Mouse (Mus musculus): ENCODE data around the gene Xrn1. TPM values are rescaled to one million over a fixed set of nuclear protein-coding genes. Genes with fewer than 3 reads are reported as not detected.
"Not testable (repeated sequence)": the region's sequence is repeated elsewhere in the genome, so short reads cannot be mapped to it uniquely, and the experiment has no call there.

Xrn1 gene
- total RNA-seq (2022): 10 to 100 TPM; 26.5 to 32.5 (median 31.9) TPM

DNA sequence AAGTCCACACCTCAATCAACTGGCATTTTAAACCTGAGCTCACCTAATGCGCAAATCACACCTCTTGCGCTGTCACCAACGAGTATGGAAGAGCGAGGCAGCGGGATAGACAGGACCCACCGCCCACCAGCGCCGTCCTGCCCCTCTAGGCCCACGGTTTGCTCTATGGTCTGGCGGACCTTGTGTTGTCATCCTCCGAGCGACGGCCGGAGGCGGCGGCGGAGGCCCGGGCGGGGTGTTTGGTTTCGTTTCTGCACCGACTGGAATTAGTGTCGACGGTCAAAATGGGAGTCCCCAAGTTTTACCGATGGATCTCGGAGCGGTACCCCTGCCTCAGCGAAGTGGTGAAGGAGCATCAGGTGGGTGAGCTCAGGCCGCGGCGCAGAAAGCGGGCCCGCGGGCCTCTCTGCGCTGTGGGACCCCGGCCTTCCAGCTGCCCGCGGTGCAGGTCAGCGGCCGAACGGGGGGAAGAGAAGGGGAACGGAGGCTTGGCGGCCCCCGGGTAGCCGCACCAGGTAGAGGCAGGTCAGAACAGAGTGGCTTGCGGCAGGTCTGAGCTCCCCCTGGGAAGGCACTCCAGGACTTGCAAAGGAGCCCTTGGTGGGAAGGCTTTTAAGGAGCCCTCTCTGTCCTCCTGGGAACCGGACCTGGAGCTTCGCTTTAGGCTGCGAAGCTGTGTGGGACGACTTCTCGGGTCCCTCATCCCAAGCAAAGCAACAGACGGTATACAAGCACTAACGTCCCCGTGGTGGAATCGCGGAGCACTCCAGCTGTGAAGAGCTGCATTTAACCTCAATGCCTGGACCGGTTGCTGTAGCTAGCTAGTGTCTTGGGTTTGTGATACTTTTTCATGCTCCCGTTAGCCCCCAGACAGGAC lies at the start of gene Xrn1:
Xrn1 (plus strand) TSS at position 176 of the 877 bp plus-strand sequence.
- DNase-seq (ENCODE audit: low spot score in 2 of 2): peak; percentile 83 to 90

DNA sequence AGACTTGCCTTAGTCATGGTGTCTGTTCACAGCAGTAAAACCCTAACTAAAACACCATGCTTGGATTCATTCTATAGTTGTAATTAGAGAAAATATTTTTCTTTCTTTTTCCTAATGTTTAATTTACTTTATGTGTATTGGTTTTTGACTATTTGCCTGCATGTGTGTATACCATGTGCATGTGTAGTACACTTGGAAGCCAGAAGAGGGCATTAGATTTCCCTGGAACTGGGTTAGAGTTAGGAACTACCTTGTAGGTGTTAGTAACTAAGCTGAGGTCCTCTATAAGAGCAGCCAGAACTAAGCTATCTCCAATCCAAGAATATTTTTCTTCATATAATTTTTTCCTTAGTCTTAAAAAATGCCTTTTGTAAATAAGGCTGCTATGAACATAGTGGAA lies 21.7 kb upstream of the Xrn1 start:
- DNase-seq (ENCODE audit: low spot score in 2 of 2): no peak

DNA sequence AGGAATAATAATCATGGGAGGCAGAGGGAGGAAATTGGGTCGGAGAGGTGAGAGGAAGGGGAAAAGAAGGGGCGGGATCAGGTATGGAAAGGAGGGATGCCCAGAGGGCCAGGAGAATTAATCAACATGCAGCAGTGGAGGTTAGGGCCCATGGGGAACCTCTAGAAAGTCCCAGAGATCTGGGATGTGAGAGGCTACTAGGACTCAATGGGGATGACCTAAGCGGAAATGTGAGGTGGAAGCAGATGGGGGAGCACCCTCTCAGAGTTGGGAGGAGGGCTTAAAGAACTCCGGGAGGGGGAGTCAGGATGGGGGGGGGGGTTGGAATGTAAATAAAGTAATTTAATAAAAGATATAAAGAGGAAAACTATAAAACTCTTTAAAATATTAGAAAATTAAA lies 902 bp upstream of the Xrn1 start:
- DNase-seq (ENCODE audit: low spot score in 2 of 2): no peak

DNA sequence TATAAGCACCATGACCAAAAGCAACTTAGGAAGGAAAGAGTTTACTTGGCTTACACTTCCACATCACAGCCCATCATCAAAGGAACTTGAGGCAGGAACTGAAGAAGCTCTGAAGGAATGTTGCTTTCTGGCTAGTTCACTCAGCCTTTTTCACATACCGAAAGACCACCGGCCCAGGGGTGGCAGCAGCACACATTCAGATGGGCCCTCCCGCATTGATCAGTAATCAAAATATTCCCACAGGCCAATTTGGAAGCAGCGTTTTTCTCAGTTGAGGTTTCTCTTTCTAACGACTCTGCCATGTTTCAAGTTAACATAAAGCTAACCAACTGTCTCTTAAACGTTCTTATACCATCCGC lies 355 bp upstream of the Xrn1 start:
- no peak for DNase-seq (ENCODE audit: low spot score in 2 of 2)

DNA sequence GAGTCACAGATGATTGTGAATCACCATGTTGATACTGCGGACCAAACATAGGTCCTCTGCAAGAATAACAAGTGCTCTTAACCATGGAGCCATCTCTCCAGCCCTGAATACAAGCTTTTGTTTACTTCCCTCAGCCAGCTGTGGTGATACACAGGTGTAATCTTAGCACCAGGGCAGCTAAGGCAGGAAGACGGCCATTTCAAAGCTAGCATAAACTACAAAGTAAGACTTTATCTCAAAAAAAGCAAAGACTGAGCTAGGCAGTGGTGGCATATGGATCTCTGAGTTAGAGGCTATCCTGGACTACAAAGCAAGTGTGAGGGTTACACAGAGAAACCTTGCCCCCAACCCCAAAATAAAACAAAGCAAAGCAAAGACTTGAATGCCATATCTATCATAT lies 3.1 kb downstream of the Xrn1 start:
- no peak for DNase-seq (ENCODE audit: low spot score in 2 of 2)

DNA sequence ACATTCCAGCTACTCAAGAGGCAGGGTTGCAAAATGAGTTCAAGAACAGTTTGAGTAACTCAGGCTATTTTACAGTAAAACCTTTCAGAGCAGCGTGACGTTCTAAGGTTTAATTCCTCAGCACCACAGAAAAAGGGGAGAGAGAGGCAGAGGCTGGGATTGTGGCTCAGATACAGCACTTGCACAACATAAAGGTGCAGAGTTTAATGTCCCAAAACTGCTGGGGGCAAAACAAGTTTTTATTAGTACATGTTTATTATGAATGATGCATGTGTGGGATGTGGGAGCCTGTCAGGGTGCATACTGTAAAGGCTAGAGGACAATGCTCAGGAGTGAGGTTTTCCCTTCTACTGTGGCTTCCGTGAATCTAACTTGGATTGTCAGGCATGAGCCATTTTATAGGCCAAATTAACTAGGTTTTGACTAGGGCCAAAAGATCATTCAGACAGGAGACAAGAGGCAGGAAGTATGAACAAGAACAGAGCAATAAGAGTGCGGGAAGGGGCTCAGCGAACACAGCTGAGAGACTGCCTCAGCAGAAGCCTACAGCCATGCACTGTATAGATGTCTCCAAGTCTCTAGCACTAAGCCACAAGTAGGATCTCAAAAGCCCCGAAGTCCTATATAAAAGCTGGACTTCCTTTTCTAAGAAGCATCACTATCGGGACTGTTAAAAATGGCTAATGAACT lies 3.6 kb downstream of the Xrn1 start:
- DNase-seq (ENCODE audit: low spot score in 2 of 2): no peak

DNA sequence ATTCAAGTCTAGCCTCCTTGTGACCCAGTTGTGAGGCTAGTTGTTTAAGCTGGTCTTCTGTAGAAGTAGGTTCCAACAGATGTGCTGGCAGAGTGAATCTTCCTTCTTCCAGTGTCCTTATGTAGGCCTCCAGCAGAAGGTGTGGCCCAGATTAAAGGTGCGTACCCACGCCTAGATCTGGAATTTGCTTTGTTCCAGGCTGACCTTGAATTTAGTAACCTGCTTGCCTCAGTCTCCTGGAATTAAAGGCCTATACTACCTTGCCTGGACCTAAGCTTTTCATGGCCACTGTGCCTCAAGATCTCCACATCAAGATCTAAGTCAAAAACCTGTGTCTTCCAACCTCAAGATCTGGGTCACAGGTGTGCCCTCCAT lies 4.2 kb downstream of the Xrn1 start:
- DNase-seq (ENCODE audit: low spot score in 2 of 2): not testable (repeated sequence)

DNA sequence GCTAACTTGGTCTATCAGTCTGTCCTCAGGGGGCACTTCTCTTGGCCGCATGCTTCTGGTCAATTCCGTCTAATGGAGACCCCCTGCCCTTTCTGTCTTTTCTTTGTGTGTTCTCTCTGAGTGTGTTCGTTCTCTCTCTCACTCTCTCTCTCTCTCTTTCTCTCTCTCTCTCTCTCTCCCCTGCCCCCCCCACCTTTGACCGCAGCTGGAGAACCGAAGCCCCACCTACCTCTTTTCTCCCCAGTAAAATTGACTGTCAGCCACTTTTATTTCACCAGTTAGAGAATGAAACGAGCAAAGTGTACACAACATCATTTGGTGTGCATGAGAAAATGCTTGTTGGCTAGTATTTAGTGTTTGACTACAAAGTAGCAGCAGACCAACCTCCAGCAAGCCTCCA lies 4.7 kb downstream of the Xrn1 start:
- DNase-seq (ENCODE audit: low spot score in 2 of 2): no peak

DNA sequence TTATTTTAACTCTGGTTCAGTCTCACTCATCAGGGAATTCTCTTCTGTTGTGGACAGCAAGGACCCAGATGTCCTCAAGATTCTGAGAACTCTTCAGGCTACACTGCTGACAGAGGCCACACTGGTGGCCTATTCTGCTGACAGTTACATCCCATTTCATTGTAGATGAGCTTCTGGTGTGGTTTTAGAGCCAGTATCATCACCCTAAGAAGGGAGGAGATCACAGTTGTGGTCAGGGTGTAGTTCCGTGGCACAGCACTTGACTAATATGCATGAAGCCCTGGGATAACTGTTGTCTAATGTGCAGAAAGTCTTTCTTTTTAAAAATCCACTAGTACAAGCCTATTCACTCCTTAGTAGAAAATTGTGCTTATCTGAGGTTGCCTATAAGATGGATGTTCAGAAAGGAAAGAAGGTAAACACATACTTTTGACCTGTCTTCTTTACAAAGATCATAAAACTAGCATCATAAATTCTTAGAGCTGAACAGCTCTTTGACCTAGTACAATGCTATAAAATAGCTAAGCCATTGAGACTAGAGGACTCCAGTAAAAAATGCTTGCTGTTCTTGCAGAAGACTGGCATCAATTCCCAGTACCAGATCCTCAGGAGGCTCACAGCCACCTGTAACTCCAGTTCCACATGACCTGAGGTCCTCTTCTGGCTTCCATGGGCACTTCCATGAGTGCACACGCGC lies 5.3 kb downstream of the Xrn1 start:
- no peak for DNase-seq (ENCODE audit: low spot score in 2 of 2)

DNA sequence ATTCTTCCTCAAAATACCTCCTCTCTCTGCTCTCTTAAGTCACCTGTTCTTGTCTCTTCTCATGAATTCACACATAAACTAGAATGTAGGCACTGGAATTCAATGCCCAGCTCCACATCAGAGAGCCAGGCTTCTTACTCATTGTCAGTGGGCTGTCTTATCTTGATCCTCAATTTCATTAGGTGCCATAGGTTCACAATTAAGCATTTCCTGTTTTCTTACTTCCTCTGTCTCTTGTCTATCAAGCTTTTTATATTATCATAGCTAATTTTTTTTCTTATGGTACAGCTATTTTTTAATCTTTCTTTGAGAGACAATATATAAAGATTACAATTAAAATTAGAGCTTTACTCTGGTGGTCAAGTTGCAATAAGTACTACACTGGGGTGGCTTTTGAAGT lies 6.5 kb downstream of the Xrn1 start:
- DNase-seq (ENCODE audit: low spot score in 2 of 2): no peak

DNA sequence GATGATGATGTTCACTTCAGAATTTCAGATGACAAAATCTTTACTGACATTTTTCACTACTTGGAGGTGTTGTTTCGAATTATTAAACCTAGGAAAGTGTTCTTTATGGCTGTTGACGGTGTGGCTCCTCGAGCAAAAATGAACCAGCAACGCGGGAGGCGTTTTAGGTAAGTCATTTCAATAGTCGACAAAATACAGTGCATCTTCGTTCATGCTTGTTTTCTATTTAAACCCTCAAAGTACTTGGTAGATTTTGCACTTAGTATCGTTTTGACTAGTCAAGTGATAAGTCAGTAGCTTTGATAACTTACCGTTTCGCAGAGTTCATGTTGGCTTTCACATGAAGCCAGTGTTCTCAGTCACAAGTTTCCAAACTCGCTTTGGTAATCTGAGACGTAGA lies 9.5 kb downstream of the Xrn1 start:
- DNase-seq (ENCODE audit: low spot score in 2 of 2): no peak

DNA sequence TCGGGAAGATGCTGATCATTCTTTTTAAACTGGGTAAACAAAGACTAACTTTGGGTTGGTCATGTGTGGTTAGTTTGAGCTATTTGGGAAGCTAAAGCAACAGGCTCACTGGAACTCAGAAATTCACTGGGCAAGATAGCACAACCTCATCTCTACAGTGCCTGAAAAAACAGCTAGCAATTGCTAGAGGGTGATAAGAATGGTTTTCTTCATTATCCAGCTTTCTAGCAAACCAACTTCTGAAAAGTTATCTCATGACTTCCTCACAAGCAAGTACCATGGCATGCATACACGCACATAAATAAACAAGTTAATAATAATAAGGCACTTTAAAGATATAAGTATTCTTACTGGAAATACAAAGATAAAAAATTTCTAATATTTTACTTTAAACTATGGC lies 23.7 kb downstream of the Xrn1 start:
- DNase-seq (ENCODE audit: low spot score in 2 of 2): no peak

DNA sequence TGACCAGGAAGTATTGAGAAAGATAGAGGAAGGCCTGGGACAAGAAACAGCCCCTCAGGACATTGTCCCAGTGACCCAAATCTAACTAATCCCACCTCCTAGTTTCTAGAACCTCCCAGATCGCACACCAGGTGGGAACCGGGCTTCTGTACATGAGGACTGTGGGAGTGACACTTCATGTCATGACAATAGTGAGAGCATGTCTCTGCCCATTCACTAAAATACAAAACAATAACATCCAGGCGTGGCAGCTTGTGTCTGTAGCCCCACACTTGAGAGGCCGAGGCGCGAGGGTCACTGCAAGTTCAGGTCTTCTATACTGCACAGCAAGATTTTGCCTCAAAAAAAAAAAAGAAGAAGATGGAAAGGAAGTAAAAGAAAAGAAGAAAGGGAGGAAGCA lies 25.3 kb downstream of the Xrn1 start:
- DNase-seq (ENCODE audit: low spot score in 2 of 2): no peak

DNA sequence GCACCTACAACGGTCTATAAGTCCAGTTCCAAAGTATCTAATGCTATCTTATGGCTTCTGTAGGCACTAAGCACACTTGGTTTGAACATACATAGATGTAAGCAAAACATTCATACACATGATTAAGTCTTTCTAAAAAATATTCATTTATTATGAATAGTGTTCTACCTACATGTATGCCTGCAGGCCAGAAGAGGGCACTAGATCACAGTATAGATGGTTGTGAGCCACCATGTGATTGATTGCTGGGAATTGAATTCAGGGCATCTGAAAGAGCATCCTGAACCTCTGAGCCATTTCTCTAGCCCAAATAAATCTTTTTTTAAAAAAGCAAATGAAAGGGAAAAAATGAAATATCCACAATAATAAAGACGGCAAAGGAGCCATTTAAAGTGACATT lies 37.7 kb downstream of the Xrn1 start:
- DNase-seq (ENCODE audit: low spot score in 2 of 2): no peak

DNA sequence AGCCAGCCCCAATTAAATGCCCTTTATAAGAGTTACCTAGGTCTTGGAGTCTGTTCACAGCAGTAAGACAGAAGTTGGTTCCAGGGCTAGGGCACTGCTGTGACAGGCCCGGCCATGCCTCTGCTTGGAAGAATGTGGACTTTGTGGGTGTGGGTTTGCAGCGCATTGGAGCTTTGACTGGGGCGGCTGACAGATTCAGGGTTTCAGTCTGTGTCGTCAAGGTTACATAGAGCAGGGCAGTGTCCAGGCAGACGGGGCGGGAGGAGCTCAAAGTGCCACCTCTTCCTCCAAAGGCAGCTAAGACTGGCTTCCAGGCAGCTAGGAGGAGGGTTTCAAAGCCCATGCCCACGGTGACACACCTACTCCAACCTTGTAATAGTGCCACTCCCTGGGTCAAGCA lies 49.9 kb downstream of the Xrn1 start:
- DNase-seq (ENCODE audit: low spot score in 2 of 2): no peak

DNA sequence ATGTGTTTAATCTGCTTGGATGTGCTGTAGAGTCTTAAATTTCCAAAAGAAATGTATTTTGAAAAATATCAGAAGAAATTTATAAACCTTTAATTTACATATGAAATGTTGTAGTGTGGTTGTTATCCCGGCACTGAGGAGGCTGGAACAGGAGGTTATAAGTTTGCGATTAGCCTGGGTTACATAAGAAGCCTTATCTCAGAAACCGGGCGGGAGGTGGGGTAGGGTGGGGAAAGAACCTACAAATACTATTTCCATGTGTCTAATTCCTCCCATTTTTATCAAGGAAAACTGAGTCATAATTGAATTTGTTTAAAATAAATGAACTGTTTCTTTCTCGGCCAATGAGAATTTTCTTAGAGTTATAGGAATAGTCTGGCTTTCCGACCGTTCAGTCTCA lies 56.1 kb downstream of the Xrn1 start:
- DNase-seq (ENCODE audit: low spot score in 2 of 2): no peak

DNA sequence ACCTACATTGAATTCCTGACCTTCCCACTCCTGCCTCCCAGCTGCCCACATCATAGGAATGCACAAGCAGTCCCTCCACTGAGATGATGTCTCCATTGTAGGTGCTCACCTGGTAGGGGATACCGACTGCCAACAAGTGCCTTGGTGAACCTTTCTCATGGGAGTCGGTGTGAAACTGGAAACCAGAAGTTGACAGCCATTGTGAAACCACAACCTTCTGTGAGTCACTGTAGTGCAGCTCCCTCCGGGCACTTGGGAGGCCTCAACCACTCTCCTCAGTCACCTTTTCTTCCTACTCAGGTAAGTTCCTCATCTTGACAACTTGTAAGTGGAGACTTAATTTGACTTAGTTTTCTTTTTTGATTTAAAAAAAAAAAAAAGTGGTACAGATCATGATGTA lies 69.4 kb downstream of the Xrn1 start:
- DNase-seq (ENCODE audit: low spot score in 2 of 2): no peak

DNA sequence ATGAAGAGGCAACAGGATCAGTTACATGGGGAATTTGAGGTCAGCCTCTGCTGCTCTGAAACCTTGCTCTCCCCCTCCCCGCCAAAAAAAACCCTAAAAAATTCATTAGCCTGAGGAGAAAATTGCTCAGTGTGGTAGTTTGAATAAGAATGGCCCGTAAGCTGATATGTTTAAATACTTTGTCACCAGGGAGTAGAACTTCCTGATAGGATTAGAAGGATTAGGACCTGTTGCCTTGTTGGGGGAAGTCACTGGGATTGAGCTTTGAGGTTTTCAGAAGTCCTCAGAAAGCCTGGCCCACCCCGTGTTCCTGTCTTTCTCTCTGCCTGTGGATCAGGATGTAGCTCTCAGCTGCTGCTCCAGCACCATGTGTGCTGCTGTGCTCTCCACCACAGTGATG lies 73.4 kb downstream of the Xrn1 start:
- no peak for DNase-seq (ENCODE audit: low spot score in 2 of 2)

DNA sequence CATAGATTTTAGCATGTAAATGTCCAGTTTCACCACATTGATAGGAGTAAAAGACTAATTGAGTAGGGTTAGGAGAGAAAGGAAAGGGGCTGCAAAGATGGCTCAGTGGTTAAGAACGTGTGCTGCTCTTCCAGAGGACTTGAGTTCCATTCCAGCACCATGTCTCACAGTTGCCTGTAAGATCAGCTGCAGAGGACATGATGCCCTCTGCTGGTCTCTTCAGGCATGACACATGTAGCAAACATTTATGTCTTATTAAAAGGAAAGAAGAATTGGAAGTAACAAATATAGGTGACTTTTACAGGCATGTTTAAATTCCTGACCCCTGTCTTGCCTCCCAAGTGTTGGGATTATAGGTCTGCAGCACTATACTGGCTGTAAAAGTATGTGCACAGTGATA lies 74.3 kb downstream of the Xrn1 start:
- DNase-seq (ENCODE audit: low spot score in 2 of 2): peak in 1 of 2 experiments; percentile 18

DNA sequence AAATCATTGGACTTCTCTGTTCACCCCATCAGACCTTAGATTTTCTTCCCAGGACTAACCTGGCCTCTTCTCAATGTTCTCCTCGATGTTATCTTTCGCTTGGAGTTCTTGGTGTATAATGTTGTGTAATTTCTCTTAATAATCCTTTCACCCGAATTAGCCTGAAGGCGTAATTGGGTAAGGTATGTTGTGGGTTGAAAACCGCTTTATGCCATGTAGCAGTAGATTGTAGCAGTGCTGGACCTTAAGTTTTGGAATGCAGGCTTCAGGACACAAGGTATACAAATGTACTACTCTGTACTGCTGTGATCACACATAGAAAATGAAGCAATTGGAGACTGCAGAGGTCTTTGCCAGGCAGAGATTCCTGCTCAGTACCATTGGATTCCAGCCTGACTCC lies 75.3 kb downstream of the Xrn1 start:
- no peak for DNase-seq (ENCODE audit: low spot score in 2 of 2)

DNA sequence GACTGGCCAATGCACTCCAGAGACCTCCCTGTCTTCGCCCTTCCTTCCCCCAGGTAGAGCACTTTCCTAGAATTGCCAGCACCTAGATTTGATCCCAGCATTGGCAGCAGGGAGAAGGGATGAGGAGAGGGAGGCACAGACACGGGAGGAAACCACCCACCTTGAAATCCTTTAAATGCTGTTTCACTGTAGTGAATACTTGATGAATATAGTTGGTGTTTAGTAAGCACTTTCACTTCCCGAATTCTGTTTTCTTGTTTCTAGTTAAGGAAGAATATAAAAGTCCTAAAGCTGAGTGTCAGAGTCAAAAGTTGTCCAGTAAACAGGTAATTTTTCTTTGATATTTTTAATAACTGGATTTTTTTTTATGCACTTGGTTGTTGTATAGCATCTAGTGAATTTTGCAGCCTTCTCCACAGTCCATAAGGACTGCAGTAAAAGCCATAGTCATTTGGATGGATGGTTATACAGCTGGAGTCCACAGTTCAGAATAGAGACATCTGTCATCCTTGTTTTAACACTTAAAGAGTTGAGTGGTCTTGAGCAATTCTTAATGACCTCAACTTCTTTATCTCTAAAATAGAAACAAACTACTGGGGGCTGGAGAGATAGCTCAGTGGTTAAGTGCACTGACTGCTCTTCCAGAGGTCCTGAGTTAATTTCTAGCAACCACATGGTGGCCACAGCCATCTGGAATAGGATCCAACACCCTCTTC lies 81.0 kb downstream of the Xrn1 start:
- DNase-seq (ENCODE audit: low spot score in 2 of 2): no peak

DNA sequence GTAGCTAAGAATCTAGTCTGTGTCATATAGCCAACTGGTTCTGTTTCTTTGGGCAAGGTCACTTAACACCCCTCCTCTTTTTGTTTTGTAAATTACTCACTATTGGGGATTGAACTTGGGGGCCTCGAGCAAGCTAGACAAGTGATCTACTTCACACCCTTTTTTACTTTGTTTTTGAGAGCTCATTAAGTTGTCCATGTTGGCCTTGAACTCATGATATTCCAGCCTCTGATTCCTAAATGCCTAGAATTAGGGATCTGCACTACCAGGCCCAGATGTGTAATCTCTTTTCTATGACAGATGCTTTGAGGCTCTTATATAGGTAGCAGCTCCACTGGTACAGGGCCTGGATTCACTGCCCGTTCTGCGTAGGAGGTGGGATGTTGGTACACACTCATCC lies 89.7 kb downstream of the Xrn1 start:
- no peak for DNase-seq (ENCODE audit: low spot score in 2 of 2)
